Mouse (Mus musculus) forebrain, embryonic 11.5 days (tissue): ENCODE results near the gene Opcml. TPM values are rescaled to one million over a fixed set of nuclear protein-coding genes. Genes with fewer than 3 reads are reported as not detected.

Experiments used
- ATAC-seq: fragments of 200-750 bp; cut with Nextera tagmentation; replicated peaks from 2 replicates; pipeline ENCODE4 v1.8.0; 2017; ENCODE audit warnings: moderate TSS enrichment; ENCODE audit not compliant: low FRiP score
- DNase-seq: peaks from one replicate; pipeline ENCODE4 v3.0.0-alpha.2; 2017; ENCODE audit warnings: low spot score
- H3K27ac ChIP-seq: fragments of 300-500 bp; sonication (generic); 2 replicates; pipeline ENCODE4 v1.5.1; 2014; ENCODE audit warnings: low read depth, low read length
- H3K27me3 ChIP-seq: fragments of 300-500 bp; sonication (generic); 2 replicates; pipeline ENCODE4 v1.6.1; 2014; ENCODE audit warnings: mild to moderate bottlenecking, low read length, mixed read lengths; ENCODE audit not compliant: control insufficient read depth, insufficient read depth
- H3K36me3 ChIP-seq: fragments of 300-500 bp; sonication (generic); 2 replicates; pipeline ENCODE4 v1.6.1; 2014; ENCODE audit warnings: mild to moderate bottlenecking, low read length, moderate library complexity, mixed read lengths; ENCODE audit not compliant: control insufficient read depth, insufficient read depth
- H3K4me1 ChIP-seq: fragments of 300-500 bp; sonication (generic); replicated peaks from 2 replicates; pipeline ENCODE4 v1.6.1; 2014; ENCODE audit warnings: low read length, mixed read lengths; ENCODE audit not compliant: control insufficient read depth, insufficient read depth
- H3K4me2 ChIP-seq: fragments of 300-500 bp; sonication (generic); 2 replicates; pipeline ENCODE4 v1.6.1; 2014; ENCODE audit warnings: low read depth, mild to moderate bottlenecking, low read length, moderate library complexity, mixed read lengths; ENCODE audit not compliant: severe bottlenecking
- H3K4me3 ChIP-seq: fragments of 300-500 bp; sonication (generic); 2 replicates; pipeline ENCODE4 v1.5.1; 2014; ENCODE audit warnings: low read depth, low read length
- H3K9ac ChIP-seq: fragments of 300-500 bp; sonication (generic); 2 replicates; pipeline ENCODE4 v1.6.1; 2014; ENCODE audit warnings: low read length
- H3K9me3 ChIP-seq: fragments of 300-500 bp; sonication (generic); 2 replicates; pipeline ENCODE4 v1.6.1; 2016; ENCODE audit warnings: low read length, mixed read lengths; ENCODE audit not compliant: control insufficient read depth
- WGBS: fragments of 180-500 bp; shearing (Covaris S2); extraction: QIAGEN DNeasy Blood & Tissue Kit; methylation state at CpG from one replicate; pipeline ENCODE4 v1.1.7; 2014; 5-methylcytosine and 5-hydroxymethylcytosine counted together
- polyA plus RNA-seq: library from polyadenylated mRNA; unstranded; fragments of >200 nt; fragmentation: Nextera tagmentation; extraction: Ambion mirVana; gene quantifications from 2 replicates; pipeline ENCODE4 v1.2.1, GENCODE M21; 2014

Gene Opcml
- polyA plus RNA-seq, 1 experiment from 2014 or later, result 2.4 TPM

DNA sequence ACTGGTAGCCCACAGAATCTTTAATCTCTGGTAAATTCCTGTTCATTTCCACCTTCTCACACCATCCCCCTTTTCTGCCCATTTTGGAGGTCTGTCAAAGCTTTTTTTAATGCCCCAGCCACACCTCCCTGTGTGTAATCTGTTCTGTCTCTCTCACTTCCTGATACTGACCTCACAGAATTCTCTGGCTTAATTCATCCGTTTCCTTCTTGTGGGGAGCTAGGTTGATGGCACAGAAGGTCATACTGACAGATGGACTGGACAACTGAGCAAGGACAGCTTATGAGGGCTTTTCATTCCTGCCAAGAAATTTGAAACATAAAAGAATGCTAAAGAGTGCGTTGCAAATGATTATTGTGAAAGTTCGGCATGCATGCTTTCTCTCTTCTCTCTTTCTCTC, 126.7 kb downstream of the Opcml start:
- no peak for ATAC-seq
- no peaks in the 10 kb centered on the region for H3K36me3 ChIP-seq
- H3K4me3 ChIP-seq, result no peak overlapping the region
- no peak overlapping the region for H3K4me2 ChIP-seq
- H3K9me3 ChIP-seq, result no peaks in the 10 kb centered on the region
- H3K27ac ChIP-seq, result no peak overlapping the region
- no peak for DNase-seq
- H3K27me3 ChIP-seq, result no peaks in the 10 kb centered on the region
- H3K4me1 ChIP-seq, result no peaks in the 10 kb centered on the region
- H3K9ac ChIP-seq, result no peak overlapping the region
- 71% methylated on average over 3 of the region's 3 CpGs for WGBS

DNA sequence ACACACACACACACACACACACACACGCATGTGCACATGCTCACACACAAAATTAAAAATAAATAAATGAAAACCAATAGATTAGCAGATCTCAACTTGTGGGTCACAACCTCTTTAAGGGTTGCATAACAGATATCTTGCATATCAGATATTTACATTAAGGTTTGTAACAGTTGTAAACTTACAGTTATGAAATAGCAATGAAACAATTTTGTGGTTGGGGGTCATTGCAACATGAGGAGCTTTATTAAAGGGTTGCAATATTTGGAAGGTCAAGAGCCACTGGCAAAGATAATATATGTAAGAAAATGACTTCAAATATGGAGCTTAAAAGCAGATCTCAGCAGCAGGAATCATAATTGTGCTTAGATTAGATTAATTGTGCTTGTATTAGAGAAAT, 132.9 kb downstream of the Opcml start:
- DNase-seq (no peak), ATAC-seq (no peak)
- no peaks in the 10 kb centered on the region for H3K27me3 ChIP-seq
- H3K4me2 ChIP-seq, result no peak overlapping the region
- no peak overlapping the region for H3K27ac ChIP-seq
- H3K4me1 ChIP-seq, result no peaks in the 10 kb centered on the region
- 90% methylated on average over 1 of the region's 1 CpGs for WGBS
- H3K9ac ChIP-seq, result no peak overlapping the region
- H3K36me3 ChIP-seq, result no peaks in the 10 kb centered on the region
- H3K9me3 ChIP-seq, result no peaks in the 10 kb centered on the region
- H3K4me3 ChIP-seq, result no peak overlapping the region

DNA sequence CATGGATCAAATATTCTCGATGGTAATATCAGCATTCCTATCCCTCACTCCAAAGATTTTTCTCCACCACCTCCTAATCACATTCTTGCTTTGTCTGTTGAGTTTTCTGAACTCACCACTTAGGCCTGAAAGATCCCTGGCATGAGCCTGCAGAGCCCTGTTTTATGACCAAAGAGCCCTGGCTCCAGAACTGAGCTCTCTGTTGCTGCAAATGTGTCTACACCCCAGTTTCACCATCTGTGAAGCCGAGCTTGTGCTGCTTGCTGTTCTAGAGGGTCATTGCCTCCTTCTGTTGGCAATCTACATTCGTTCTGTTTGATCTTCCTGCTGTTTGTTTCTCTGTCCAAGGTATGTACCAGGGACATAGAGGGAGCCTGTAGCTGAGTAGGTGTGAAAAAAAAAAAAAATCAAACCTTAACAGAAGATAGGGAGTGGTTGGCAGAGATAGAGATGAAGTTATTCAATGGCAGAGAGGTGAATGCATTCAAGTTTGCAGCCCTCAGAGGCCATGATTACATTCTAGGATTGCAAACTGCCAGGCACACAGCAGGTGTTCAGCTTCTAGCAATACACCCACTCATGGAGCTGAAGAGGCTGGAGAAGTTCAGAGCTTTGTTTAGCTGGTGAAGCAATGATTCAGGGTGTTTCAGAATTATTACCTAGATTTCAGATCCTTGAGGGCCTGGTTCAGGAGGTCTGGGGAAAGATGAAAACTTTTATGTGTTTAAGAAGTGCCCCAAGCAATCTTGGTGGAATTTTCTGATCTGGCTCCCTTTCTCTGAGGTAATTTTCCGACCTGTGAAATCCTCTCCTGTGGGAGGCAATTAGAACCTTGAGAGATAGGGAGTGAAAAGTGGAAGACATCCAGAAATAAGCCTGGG, 133.6 kb downstream of the Opcml start:
- ATAC-seq (no peak), DNase-seq (no peak)
- WGBS, result 72% methylated on average over 4 of the region's 4 CpGs
- no peaks in the 10 kb centered on the region for H3K36me3 ChIP-seq
- no peak overlapping the region for H3K4me2 ChIP-seq
- H3K4me1 ChIP-seq, result no peaks in the 10 kb centered on the region
- H3K27me3 ChIP-seq, result no peaks in the 10 kb centered on the region
- no peak overlapping the region for H3K4me3 ChIP-seq
- no peak overlapping the region for H3K9ac ChIP-seq
- no peaks in the 10 kb centered on the region for H3K9me3 ChIP-seq
- no peak overlapping the region for H3K27ac ChIP-seq

- DNase-seq (no peak), ATAC-seq (no peak)
- Histone ChIP-seq H3K9ac (no peak overlapping the region), H3K9me3 (no peaks in the 10 kb centered on the region), H3K27ac (no peak overlapping the region), H3K4me1 (no peaks in the 10 kb centered on the region), H3K4me2 (no peak overlapping the region), H3K4me3 (no peak overlapping the region), H3K27me3 (no peaks in the 10 kb centered on the region), H3K36me3 (no peaks in the 10 kb centered on the region)
- WGBS, result 39% methylated on average over 2 of the region's 2 CpGs
These were observed 135.1 kb downstream of the Opcml start for GRCm38 (mm10) chr9:27925650-27926049.

DNA sequence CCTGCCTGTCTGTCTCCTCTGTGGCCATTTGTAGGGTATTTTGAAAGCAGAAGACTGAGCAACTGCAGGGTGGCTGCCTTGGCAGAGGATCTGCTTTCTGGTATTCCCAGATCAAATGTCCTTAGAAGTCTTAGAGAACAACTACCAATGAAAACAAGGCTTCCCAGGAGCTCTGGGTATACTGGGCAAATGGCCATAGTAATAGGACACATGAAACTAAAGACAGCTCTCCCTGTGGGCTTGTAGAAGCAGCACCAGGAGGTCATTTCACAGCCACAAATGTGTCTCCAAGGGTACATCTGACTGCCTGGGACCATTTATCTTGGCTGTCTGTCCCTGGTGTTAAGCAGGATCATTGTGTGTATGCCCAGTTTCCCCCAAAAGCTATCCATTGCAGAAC, 146.7 kb downstream of the Opcml start:
- Histone ChIP-seq H3K27ac (no peak overlapping the region), H3K4me3 (no peak overlapping the region), H3K4me1 (no peaks in the 10 kb centered on the region), H3K9me3 (no peaks in the 10 kb centered on the region), H3K9ac (no peak overlapping the region), H3K27me3 (no peaks in the 10 kb centered on the region), H3K36me3 (no peaks in the 10 kb centered on the region), H3K4me2 (no peak overlapping the region)
- DNase-seq (no peak), ATAC-seq (no peak)

DNA sequence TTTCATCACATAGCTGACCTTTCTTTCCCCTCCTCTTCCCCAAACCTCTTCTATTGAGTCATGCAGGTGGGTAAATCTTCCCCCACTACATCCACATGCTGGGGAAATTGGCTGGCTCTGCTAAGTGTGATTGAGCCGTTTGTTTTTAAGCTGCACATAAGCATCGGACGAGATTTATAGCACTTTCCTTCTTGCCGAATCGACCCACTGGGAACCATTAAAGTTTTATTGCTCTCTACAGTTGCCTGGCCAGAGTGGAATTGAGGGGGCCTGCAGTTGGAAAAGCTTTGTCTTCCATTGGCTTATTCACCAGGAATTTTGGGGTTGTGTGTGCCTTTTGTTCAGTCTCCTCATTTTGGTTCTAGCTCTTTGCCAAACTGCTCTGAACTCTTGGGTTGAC, 147.1 kb downstream of the Opcml start:
- Histone ChIP-seq H3K27me3 (no peaks in the 10 kb centered on the region), H3K36me3 (no peaks in the 10 kb centered on the region)
- WGBS, result 95% methylated on average over 5 of the region's 5 CpGs

DNA sequence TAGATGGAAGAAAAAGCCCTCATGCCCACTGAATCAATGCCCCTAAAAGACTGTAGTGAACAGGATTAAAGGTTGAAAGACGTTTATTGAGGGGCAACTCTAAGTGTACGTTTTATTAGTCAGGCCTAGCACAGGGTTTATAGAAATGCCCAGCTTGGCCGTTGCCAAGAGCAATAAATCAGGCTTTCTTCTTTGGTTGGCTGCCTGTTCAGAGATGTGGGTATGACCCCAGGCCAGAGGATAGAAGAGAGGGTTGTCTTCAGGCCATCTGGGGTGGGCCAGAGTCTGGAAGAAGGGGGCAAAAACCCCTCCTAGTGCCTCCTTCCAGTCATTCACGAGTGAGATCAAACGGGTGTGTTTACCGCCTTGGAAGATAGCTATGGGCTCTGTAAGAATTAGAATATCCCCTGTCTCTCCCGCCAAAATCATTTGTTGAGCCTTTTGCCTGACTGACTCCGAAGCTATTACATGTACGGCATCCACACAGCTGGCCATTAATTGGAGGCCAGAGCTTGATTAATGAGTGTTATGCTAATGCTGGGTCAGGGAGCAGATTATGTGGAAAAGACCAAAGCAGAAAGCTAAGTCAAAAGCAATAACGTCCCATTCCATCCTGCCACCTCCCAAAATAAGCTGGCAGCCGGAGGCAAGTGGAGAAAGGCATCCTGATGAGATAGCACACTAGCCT, 154.9 kb downstream of the Opcml start:
- Histone ChIP-seq H3K9ac (no peak overlapping the region), H3K4me1 (no peaks in the 10 kb centered on the region), H3K36me3 (no peaks in the 10 kb centered on the region), H3K4me3 (no peak overlapping the region), H3K27ac (no peak overlapping the region), H3K9me3 (no peaks in the 10 kb centered on the region), H3K27me3 (no peaks in the 10 kb centered on the region), H3K4me2 (no peak overlapping the region)
- WGBS, result 55% methylated on average over 11 of the region's 11 CpGs
- no peak for ATAC-seq
- DNase-seq, result no peak

More for the DNA sequence above, 147.1 kb downstream of the Opcml start:
- Histone ChIP-seq H3K9ac (no peak overlapping the region), H3K27ac (no peak overlapping the region), H3K4me3 (no peak overlapping the region), H3K4me2 (no peak overlapping the region), H3K4me1 (no peaks in the 10 kb centered on the region), H3K9me3 (no peaks in the 10 kb centered on the region)
- DNase-seq (no peak), ATAC-seq (no peak)

DNA sequence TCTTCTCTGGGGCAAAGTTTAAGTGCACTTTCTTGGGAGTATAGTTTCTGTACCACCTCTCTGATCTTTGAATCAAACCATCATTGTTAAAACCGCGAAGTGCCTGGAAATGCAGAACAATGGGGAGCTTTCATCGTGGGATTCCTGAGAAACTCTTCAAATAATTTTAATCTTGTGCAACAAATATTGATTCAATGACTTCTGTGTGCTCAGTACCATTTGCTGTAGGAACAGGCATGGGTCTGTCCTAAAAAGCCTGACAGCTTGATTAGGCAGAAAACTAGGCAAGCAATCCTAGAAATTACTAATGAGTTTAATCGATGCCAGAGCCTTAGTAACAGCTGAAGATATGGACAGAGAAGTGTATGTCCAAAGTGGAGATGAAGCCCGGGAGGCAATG, 160.5 kb downstream of the Opcml start:
- ATAC-seq (no peak), DNase-seq (no peak)
- 52% methylated on average over 5 of the region's 5 CpGs for WGBS
- Histone ChIP-seq H3K4me1 (peaks cover 6% of the 10 kb centered on the region; the same call in 1 of the 2 replicates), H3K9ac (no peak overlapping the region), H3K27me3 (no peaks in the 10 kb centered on the region), H3K4me3 (no peak overlapping the region), H3K27ac (no peak overlapping the region), H3K9me3 (no peaks in the 10 kb centered on the region), H3K4me2 (no peak overlapping the region), H3K36me3 (no peaks in the 10 kb centered on the region)
